Mouse (Mus musculus) liver, embryonic 14.5 days (tissue): ENCODE measurements around the gene Wdr45.

Experiments used
- CTCF ChIP-seq: IDR thresholded peaks from 2 replicates; pipeline ENCODE4 v1.5.1; 2016; ENCODE audit warnings: antibody characterized with exemption, low read depth, control low read depth
- EP300 ChIP-seq: IDR thresholded peaks from 2 replicates; pipeline ENCODE4 v1.6.1; 2016; ENCODE audit warnings: antibody characterized with exemption, low read depth

DNA sequence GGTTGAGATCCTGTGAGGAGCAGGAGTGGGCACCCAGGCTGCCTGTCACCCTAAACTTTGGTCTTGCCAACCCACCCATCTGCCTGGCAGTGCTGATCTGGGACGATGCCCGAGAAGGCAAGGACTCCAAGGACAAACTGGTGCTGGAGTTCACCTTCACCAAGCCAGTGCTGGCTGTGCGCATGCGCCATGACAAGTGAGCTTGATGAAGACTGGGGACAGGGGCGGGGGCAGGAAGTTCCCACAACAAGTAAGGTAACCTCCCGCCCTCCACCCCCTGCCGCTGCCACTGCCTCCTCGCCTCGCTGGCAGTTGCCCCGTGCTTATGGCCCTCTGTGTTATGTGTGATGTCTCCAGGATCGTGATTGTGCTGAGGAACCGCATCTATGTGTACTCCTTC lies 11.7 kb downstream of the Wdr45 start:
- no peak for TF ChIP-seq CTCF
- no peak for TF ChIP-seq EP300
